Mouse (Mus musculus) erythroblast, adult 5-6 weeks (primary cell): ENCODE results near the gene Fhad1. TPM values are rescaled to one million over a fixed set of nuclear protein-coding genes. Genes with fewer than 3 reads are reported as not detected.
A peak's percentile ranks its signal among the peaks of the same experiment; 100 is the strongest.

Experiments used
- ATAC-seq: replicated peaks from 2 replicates; pipeline ENCODE4 v1.8.0; 2016; ENCODE audit warnings: moderate number of reproducible peaks, mild to moderate bottlenecking, moderate TSS enrichment, inconsistent platforms; ENCODE audit not compliant: poor library complexity, low FRiP score, severe bottlenecking
- total RNA-seq, 2 experiments: library from RNA; stranded (forward) in 1 of 2; stranded (reverse) in 1 of 2; fragments of 150-400 nt in 1 of 2; fragments of 200-764, 138-1000 nt in 1 of 2; gene quantifications; 2 replicates each; pipeline versions ENCODE4 v1.2.3 to v1.2.4; 2015 to 2017; ENCODE audit warnings: low replicate concordance in 2 of 2

The Fhad1 gene
- total RNA-seq, 2 experiments from 2014 or later, result 0.17 TPM; not detected in 1

GRCm38 (mm10) chr4:141988178-141988577 lies 26.7 kb downstream of the Fhad1 start:
- ATAC-seq, result no peak

- no peak for ATAC-seq
Measured at GRCm38 (mm10) chr4:141983689-141984088, 31.2 kb downstream of the Fhad1 start.

- ATAC-seq, result no peak
Measured at GRCm38 (mm10) chr4:141981475-141981874, 33.4 kb downstream of the Fhad1 start.

- no peak for ATAC-seq
Measured at GRCm38 (mm10) chr4:141978582-141978981, 36.3 kb downstream of the Fhad1 start.

- ATAC-seq, result no peak
Measured at GRCm38 (mm10) chr4:141977346-141977745, 37.5 kb downstream of the Fhad1 start.

GRCm38 (mm10) chr4:141976163-141976562 lies 38.7 kb downstream of the Fhad1 start:
- ATAC-seq, result no peak

- no peak for ATAC-seq
Measured at GRCm38 (mm10) chr4:141964575-141964974, 50.3 kb downstream of the Fhad1 start.

GRCm38 (mm10) chr4:141963907-141964306 lies 51.0 kb downstream of the Fhad1 start:
- no peak for ATAC-seq

- ATAC-seq, result no peak
Measured at GRCm38 (mm10) chr4:141962811-141963685, 51.8 kb downstream of the Fhad1 start.

GRCm38 (mm10) chr4:141960037-141960436 lies 54.8 kb downstream of the Fhad1 start:
- no peak for ATAC-seq

GRCm38 (mm10) chr4:141959615-141960014 lies 55.3 kb downstream of the Fhad1 start:
- no peak for ATAC-seq

GRCm38 (mm10) chr4:141958614-141959375 lies 56.1 kb downstream of the Fhad1 start:
- no peak for ATAC-seq

- ATAC-seq, result peak; percentile 58; the same call in 1 of the 2 replicates
Measured at GRCm38 (mm10) chr4:141958188-141958587, 56.7 kb downstream of the Fhad1 start.

GRCm38 (mm10) chr4:141957740-141958139 lies 57.1 kb downstream of the Fhad1 start:
- ATAC-seq, result no peak

- ATAC-seq, result no peak
Measured at GRCm38 (mm10) chr4:141956931-141957330, 58.0 kb downstream of the Fhad1 start.

- ATAC-seq, result no peak
Measured at GRCm38 (mm10) chr4:141954770-141955720, 59.8 kb downstream of the Fhad1 start.

GRCm38 (mm10) chr4:141953859-141954258 lies 61.0 kb downstream of the Fhad1 start:
- ATAC-seq, result no peak

GRCm38 (mm10) chr4:141953291-141953690 lies 61.6 kb downstream of the Fhad1 start:
- ATAC-seq, result no peak

- no peak for ATAC-seq
Measured at GRCm38 (mm10) chr4:141952824-141953223, 62.1 kb downstream of the Fhad1 start.

GRCm38 (mm10) chr4:141952114-141952513 lies 62.8 kb downstream of the Fhad1 start:
- ATAC-seq, result no peak
